Mouse (Mus musculus) right cerebral cortex, postnatal 25 days (tissue): ENCODE measurements around the gene Spg20.
A peak's percentile ranks its signal among the peaks of the same experiment; 100 is the strongest.

ENCODE experiments used
- DNase-seq: peaks from one replicate; pipeline ENCODE4 v3.0.0; 2022

The Spg20 gene

GRCm38 (mm10) chr3:55152673-55153334 is 40.9 kb downstream of the Spg20 start:
- DNase-seq = no peak

GRCm38 (mm10) chr3:55154163-55154562 is 42.3 kb downstream of the Spg20 start:
- peak; percentile 22 for DNase-seq

- no peak for DNase-seq
Measured at GRCm38 (mm10) chr3:55157413-55157812, 45.5 kb downstream of the Spg20 start.

- DNase-seq = no peak
Measured at GRCm38 (mm10) chr3:55161144-55161543, 49.2 kb downstream of the Spg20 start.

- no peak for DNase-seq
Measured at GRCm38 (mm10) chr3:55163510-55163909, 51.6 kb downstream of the Spg20 start.

- DNase-seq = no peak
Measured at GRCm38 (mm10) chr3:55172478-55172877, 60.6 kb downstream of the Spg20 start.

- DNase-seq = no peak
Measured at GRCm38 (mm10) chr3:55177271-55177670, 65.4 kb downstream of the Spg20 start.

- no peak for DNase-seq
Measured at GRCm38 (mm10) chr3:55181766-55182165, 69.9 kb downstream of the Spg20 start, which contains the start of gene Sohlh2. TSS of gene Sohlh2 (plus strand) at chr3:55182028.
